Mouse (Mus musculus) spleen, adult 2 months (tissue): ENCODE measurements around the gene Tenm4.

Experiments used
- CTCF ChIP-seq: fragments of 200-500 bp; IDR thresholded peaks from 2 replicates; pipeline ENCODE4 v1.5.1; 2011; ENCODE audit warnings: mild to moderate bottlenecking, inconsistent platforms; ENCODE audit not compliant: insufficient read depth, insufficient read length, insufficient replicate concordance; ENCODE audit errors: extremely low read depth
- POLR2A ChIP-seq: fragments of 200-500 bp; IDR thresholded peaks from 2 replicates; pipeline ENCODE4 v1.6.1; 2011; ENCODE audit warnings: low read depth, low read length, inconsistent platforms

DNA sequence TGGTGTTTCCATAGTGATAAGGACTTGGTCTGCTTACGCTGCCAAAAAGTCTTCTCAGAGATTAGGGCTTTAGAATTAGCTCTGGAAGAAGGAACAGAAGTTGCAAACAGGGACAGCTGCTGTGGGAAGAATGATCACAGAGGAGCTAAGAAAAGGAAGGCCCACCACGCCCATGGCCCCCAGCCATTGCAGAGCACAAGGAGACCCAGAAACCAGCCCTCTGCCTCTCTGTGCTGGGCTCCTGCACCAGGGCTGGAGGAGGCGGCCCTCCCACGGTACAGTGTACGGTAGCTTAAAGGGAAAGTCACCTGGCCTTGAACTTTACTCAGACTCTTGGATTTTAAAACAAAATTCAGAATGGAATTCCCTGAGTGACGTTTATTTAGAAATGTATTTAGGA is 597.7 kb downstream of the Tenm4 start:
- TF ChIP-seq CTCF = no peak
- no peak for TF ChIP-seq POLR2A
